Mouse (Mus musculus) megakaryocyte, embryonic 14.5 days (primary cell): Measurements from ENCODE around the gene Spag17.

ENCODE experiments used
- FLI1 ChIP-seq: IDR thresholded peaks from 2 replicates; pipeline ENCODE4 v1.6.1; 2012; ENCODE audit warnings: low read length, inconsistent platforms, mixed read lengths
- GATA1 ChIP-seq: IDR thresholded peaks from 3 replicates; pipeline ENCODE4 v1.6.1; 2012; ENCODE audit warnings: mixed read lengths, low read length, inconsistent platforms, borderline replicate concordance

GRCm38 (mm10) chr3:100035097-100035496, 149.9 kb downstream of the Spag17 start:
- TF ChIP-seq GATA1 (no peak), FLI1 (no peak)
